16 mouse cellular contexts compared by ENCODE assay signal in genomic region chr11:95340664-95341063, GRCm38 (mm10). TPM values are rescaled to one million over a fixed set of nuclear protein-coding genes. Genes with fewer than 3 reads are reported as not detected.
DNase-seq lines count a peak whose midpoint lies in the region; ATAC-seq and TF ChIP-seq lines count a peak whose summit lies in the region.
"Had no signal": no experiment of that assay in that cellular context is flagged by ENCODE, and none has a peak within 500 bp of the region (broad histone marks: within the 10 kb centered on the region; RNA-seq: fewer than 3 reads in every experiment).

No protein-coding gene starts in this region.

- no peak overlapping the region for H3K4me3 ChIP-seq in intestine, embryonic 14.5 days (ENCODE audit: low read depth, low read length)
- no peak overlapping the region for H3K4me3 ChIP-seq in intestine, embryonic 15.5 days (replicated peaks)
- H3K4me3 ChIP-seq in G1E (ENCODE audit: low read depth, low read length) = peak overlapping the region; percentile 90; the same call in 1 of the 2 replicates
- H3K4me3 ChIP-seq in liver, embryonic 15.5 days (replicated peaks) = peak overlapping the region; percentile 91
- H3K4me3 ChIP-seq: midbrain, embryonic 13.5 days had no signal

- H3K9me3 ChIP-seq in intestine, embryonic 14.5 days (ENCODE audit: control insufficient read depth, low read length) = no peaks in the 10 kb centered on the region
- H3K9me3 ChIP-seq in intestine, embryonic 15.5 days = no peaks in the 10 kb centered on the region
- no peaks in the 10 kb centered on the region for H3K9me3 ChIP-seq in G1E (replicated peaks)
- no peaks in the 10 kb centered on the region for H3K9me3 ChIP-seq in liver, embryonic 15.5 days (replicated peaks)
- H3K9me3 ChIP-seq: midbrain, embryonic 13.5 days had no signal

- H3K4me2 ChIP-seq in intestine, embryonic 14.5 days (ENCODE audit: low read length) = 0 out of 2 replicates have a peak overlapping the region, but pooled peaks have one; percentile 3
- H3K4me2 ChIP-seq in intestine, embryonic 15.5 days (replicated peaks) = no peak overlapping the region
- peak overlapping the region; percentile 69 for H3K4me2 ChIP-seq in liver, embryonic 15.5 days
- H3K4me2 ChIP-seq: midbrain, embryonic 13.5 days had no signal

- H3K27ac ChIP-seq in intestine, embryonic 14.5 days (ENCODE audit: low read depth) = no peak overlapping the region
- no peak overlapping the region for H3K27ac ChIP-seq in intestine, embryonic 15.5 days
- peak overlapping the region; percentile 97 for H3K27ac ChIP-seq in liver, embryonic 15.5 days (replicated peaks)
- H3K27ac ChIP-seq: kidney, postnatal 0 days; midbrain, embryonic 13.5 days had no signal

- 0 out of 2 replicates have a peak, but pooled peaks cover 3% of the 10 kb centered on the region for H3K36me3 ChIP-seq in intestine, embryonic 14.5 days (ENCODE audit: control insufficient read depth, insufficient read depth, low read length)
- no peaks in the 10 kb centered on the region for H3K36me3 ChIP-seq in intestine, embryonic 15.5 days
- peaks cover 57% of the 10 kb centered on the region for H3K36me3 ChIP-seq in G1E (replicated peaks)
- peaks cover 54% of the 10 kb centered on the region for H3K36me3 ChIP-seq in liver, embryonic 15.5 days (replicated peaks)
- H3K36me3 ChIP-seq: midbrain, embryonic 13.5 days had no signal

- no peaks in the 10 kb centered on the region for H3K27me3 ChIP-seq in intestine, embryonic 14.5 days (replicated peaks; ENCODE audit: control insufficient read depth, insufficient read depth, low read length)
- no peaks in the 10 kb centered on the region for H3K27me3 ChIP-seq in intestine, embryonic 15.5 days (replicated peaks)
- H3K27me3 ChIP-seq in G1E (ENCODE audit: insufficient read depth, low read length) = no peaks in the 10 kb centered on the region
- H3K27me3 ChIP-seq in liver, embryonic 15.5 days = no peaks in the 10 kb centered on the region

- H3K9ac ChIP-seq in intestine, embryonic 14.5 days (ENCODE audit: low read length) = no peak overlapping the region
- no peak overlapping the region for H3K9ac ChIP-seq in intestine, embryonic 15.5 days
- peak overlapping the region; percentile 90 for H3K9ac ChIP-seq in liver, embryonic 15.5 days
- H3K9ac ChIP-seq: midbrain, embryonic 13.5 days had no signal

- H3K4me1 ChIP-seq in intestine, embryonic 14.5 days (replicated peaks; ENCODE audit: control insufficient read depth, insufficient read depth, low read length) = peaks cover 30% of the 10 kb centered on the region; the same call in 1 of the 2 replicates
- peaks cover 26% of the 10 kb centered on the region for H3K4me1 ChIP-seq in intestine, embryonic 15.5 days (replicated peaks)
- peaks cover 91% of the 10 kb centered on the region for H3K4me1 ChIP-seq in G1E (ENCODE audit: insufficient read depth, low read depth, low read length)
- peaks cover 83% of the 10 kb centered on the region for H3K4me1 ChIP-seq in liver, embryonic 15.5 days (replicated peaks)

- 58% methylated on average over 5 of the region's 5 CpGs for WGBS in intestine, embryonic 14.5 days
- WGBS in intestine, embryonic 15.5 days = 66% methylated on average over 5 of the region's 5 CpGs
- 33% methylated on average over 5 of the region's 5 CpGs for WGBS in liver, embryonic 15.5 days (ENCODE audit: insufficient replicate concordance)

- ATAC-seq in intestine, embryonic 14.5 days (replicated peaks; ENCODE audit: low FRiP score, low TSS enrichment, low read depth) = no peak
- ATAC-seq in intestine, embryonic 15.5 days = no peak
- ATAC-seq in G1E (ENCODE audit: extremely low read depth, insufficient number of reproducible peaks, low FRiP score, poor library complexity, severe bottlenecking) = no peak
- ATAC-seq in liver, embryonic 15.5 days (ENCODE audit: insufficient read depth) = no peak
- ATAC-seq: intestine, postnatal 0 days; midbrain, embryonic 13.5 days had no signal

- no peak for TF ChIP-seq CTCF in G1E (IDR thresholded peaks at IDR 0.05; ENCODE audit: low read depth, low read length)

- no peak for DNase-seq in intestine, embryonic 14.5 days (ENCODE audit: low spot score)
- no peak for DNase-seq in G1E (ENCODE audit: low spot score)
- peak; percentile 16 for DNase-seq in forelimb bud, embryonic 11.5 days (ENCODE audit: low read depth, low spot score)
- DNase-seq in thymus, postnatal 36 days = no peak
- DNase-seq in adrenal gland, adult 2 months = no peak
- no peak for DNase-seq in urinary bladder, postnatal 25 days (ENCODE audit: low spot score)
- DNase-seq: cerebellum, adult 2 months; gastrocnemius, postnatal 10 days; lung, adult 18-20 months; right cerebral cortex, postnatal 14 days; thymus, adult 2 months had no signal

RNA-seq across cellular contexts. Expression of gene Fam117a, which starts 3.8 kb away (rescaled TPM):
- polyA plus RNA-seq in intestine, embryonic 14.5 days (2014; fragmentation: Nextera tagmentation; extraction: Ambion mirVana) = 10.3 and 10.9 TPM in 2 replicates
- 9.6 and 10.7 TPM in 2 replicates for polyA plus RNA-seq in intestine, embryonic 15.5 days (2015; fragmentation: Nextera tagmentation; extraction: Ambion mirVana)
- total RNA-seq in G1E (2014; fragmentation: Nextera tagmentation) (65.4 and 105 TPM in 2 replicates), G1E (2017) (30.9 and 36.9 TPM in 2 replicates)
- polyA plus RNA-seq in G1E (2012) = 159 and 170 TPM in 2 replicates
- 75.3 and 78.9 TPM in 2 replicates for polyA plus RNA-seq in liver, embryonic 15.5 days (2015; fragmentation: Nextera tagmentation; extraction: Ambion mirVana)
- total RNA-seq in adrenal gland, adult 2 months (2021) = 10 to 100 TPM; 16.6 to 20.9 TPM
- 27.0 and 37.1 TPM in 2 replicates for polyA plus RNA-seq in adrenal gland, adult 2 months (2012; rRNA removed)

RNA-seq across cellular contexts. Expression of gene Kat7, which starts 30.6 kb away (rescaled TPM):
- polyA plus RNA-seq in intestine, embryonic 14.5 days (2014; fragmentation: Nextera tagmentation; extraction: Ambion mirVana) = 68.7 and 76.8 TPM in 2 replicates
- polyA plus RNA-seq in intestine, embryonic 15.5 days (2015; fragmentation: Nextera tagmentation; extraction: Ambion mirVana) = 67.3 and 68.7 TPM in 2 replicates
- total RNA-seq in G1E (2014; fragmentation: Nextera tagmentation) = 144 and 154 TPM in 2 replicates
- 63.5 and 66.5 TPM in 2 replicates for total RNA-seq in G1E (2017)
- 33.6 and 36.2 TPM in 2 replicates for polyA plus RNA-seq in G1E (2012)
- 30.6 and 30.8 TPM in 2 replicates for polyA plus RNA-seq in liver, embryonic 15.5 days (2015; fragmentation: Nextera tagmentation; extraction: Ambion mirVana)
- total RNA-seq in adrenal gland, adult 2 months (2021) = 10 to 100 TPM; 51.7 to 64.2 TPM
- 21.5 and 23.8 TPM in 2 replicates for polyA plus RNA-seq in adrenal gland, adult 2 months (2012; rRNA removed)

RNA-seq across cellular contexts. Expression of gene Slc35b1, which starts 43.8 kb away (rescaled TPM):
- polyA plus RNA-seq in intestine, embryonic 14.5 days (2014; fragmentation: Nextera tagmentation; extraction: Ambion mirVana) = 85.2 and 90.5 TPM in 2 replicates
- polyA plus RNA-seq in intestine, embryonic 15.5 days (2015; fragmentation: Nextera tagmentation; extraction: Ambion mirVana) = 103 and 108 TPM in 2 replicates
- 37.5 and 37.8 TPM in 2 replicates for total RNA-seq in G1E (2014; fragmentation: Nextera tagmentation)
- total RNA-seq in G1E (2017) = 50.6 and 53.1 TPM in 2 replicates
- 4.1 and 4.5 TPM in 2 replicates for polyA plus RNA-seq in G1E (2012)
- 39.2 and 40.6 TPM in 2 replicates for polyA plus RNA-seq in liver, embryonic 15.5 days (2015; fragmentation: Nextera tagmentation; extraction: Ambion mirVana)
- 10 to 100 TPM; 61.1 to 76.8 TPM for total RNA-seq in adrenal gland, adult 2 months (2021)
- polyA plus RNA-seq in adrenal gland, adult 2 months (2012; rRNA removed) = 52.8 and 60.4 TPM in 2 replicates

Comparison
In these comparisons a context has a peak if more than half of its experiments do, and no peak if none do; other contexts are left out.
1. H3K4me3 ChIP-seq: peak in G1E (single experiment) and liver, embryonic 15.5 days (single experiment); none in intestine, embryonic 14.5 days (single experiment) and intestine, embryonic 15.5 days (single experiment).